Mouse (Mus musculus): ENCODE results near the gene Crlf1. TPM values are rescaled to one million over a fixed set of nuclear protein-coding genes. Genes with fewer than 3 reads are reported as not detected.

Gene Crlf1
- polyA plus RNA-seq, 1 experiment from 2014 or later, result 2.2 TPM

- Histone ChIP-seq H3K36me3 (peaks cover under 1% of the 10 kb centered on the region; the same call in 1 of the 2 replicates), H3K27me3 (no peaks in the 10 kb centered on the region), H3K27ac (no peak overlapping the region), H3K4me1 (replicated peaks) (peaks cover 8% of the 10 kb centered on the region), H3K9me3 (no peaks in the 10 kb centered on the region), H3K4me3 (no peak overlapping the region), H3K4me2 (no peak overlapping the region), H3K9ac (no peak overlapping the region)
- WGBS, result 85% methylated on average over 9 of the region's 9 CpGs
- no peak for ATAC-seq (ENCODE audit: low FRiP score)
Observed at GRCm38 (mm10) chr8:70460606-70461005, 32.4 kb upstream of the Crlf1 start.

DNA sequence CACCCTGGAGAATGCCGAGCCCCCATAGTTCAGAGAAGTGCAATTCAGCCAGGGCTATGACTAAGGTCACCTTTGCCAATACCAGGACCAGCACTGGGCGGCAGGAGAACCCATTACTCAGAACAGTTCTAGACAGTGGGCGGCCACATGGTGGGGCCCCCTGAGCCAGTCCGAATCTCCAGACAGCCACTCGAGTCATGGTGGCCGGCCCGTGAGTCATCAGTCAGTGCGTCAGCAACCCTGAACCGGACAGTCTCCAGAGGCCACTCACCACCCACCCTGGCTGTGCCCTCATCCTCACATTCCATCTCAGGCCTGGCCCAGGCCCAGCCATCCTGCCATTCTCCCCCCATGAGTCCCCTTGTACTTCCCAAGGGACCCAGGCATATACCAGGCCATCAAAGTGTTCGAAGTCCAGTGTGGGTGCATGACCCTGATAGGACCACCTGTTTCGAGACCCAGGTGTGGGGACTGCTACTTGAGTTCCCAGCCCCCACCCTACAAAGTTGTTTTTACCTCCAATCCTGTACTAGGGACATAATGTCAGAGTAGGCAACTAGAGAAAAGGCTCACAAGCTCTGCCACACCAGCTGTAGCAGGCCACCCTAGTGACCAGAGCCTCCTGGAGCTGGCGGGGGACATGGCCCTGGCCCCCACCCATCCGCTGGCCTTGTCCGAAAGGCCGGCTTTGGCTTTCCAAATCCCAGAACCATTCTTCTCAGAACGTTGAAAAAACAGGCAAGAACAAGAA, 31.0 kb upstream of the Crlf1 start:
- Histone ChIP-seq H3K27ac (no peak overlapping the region), H3K4me3 (no peak overlapping the region), H3K9ac (no peak overlapping the region), H3K27me3 (no peaks in the 10 kb centered on the region), H3K4me2 (no peak overlapping the region), H3K36me3 (peaks cover 12% of the 10 kb centered on the region), H3K9me3 (no peaks in the 10 kb centered on the region), H3K4me1 (replicated peaks) (peaks cover 9% of the 10 kb centered on the region)
- WGBS, result 91% methylated on average over 16 of the region's 16 CpGs
- 0 out of 2 replicates have a peak, but pooled peaks have one; percentile 12 for ATAC-seq (ENCODE audit: low FRiP score)

- no peaks in the 10 kb centered on the region for H3K9me3 ChIP-seq
- no peaks in the 10 kb centered on the region for H3K27me3 ChIP-seq
- ATAC-seq (ENCODE audit: low FRiP score), result no peak
- H3K4me1 ChIP-seq (replicated peaks), result peaks cover 14% of the 10 kb centered on the region
- WGBS, result 93% methylated on average over 8 of the region's 8 CpGs
- no peak overlapping the region for H3K9ac ChIP-seq
- H3K4me3 ChIP-seq, result no peak overlapping the region
- peaks cover 12% of the 10 kb centered on the region for H3K36me3 ChIP-seq
- H3K27ac ChIP-seq, result no peak overlapping the region
- no peak overlapping the region for H3K4me2 ChIP-seq
Observed at GRCm38 (mm10) chr8:70462516-70462813, 30.5 kb upstream of the Crlf1 start.

DNA sequence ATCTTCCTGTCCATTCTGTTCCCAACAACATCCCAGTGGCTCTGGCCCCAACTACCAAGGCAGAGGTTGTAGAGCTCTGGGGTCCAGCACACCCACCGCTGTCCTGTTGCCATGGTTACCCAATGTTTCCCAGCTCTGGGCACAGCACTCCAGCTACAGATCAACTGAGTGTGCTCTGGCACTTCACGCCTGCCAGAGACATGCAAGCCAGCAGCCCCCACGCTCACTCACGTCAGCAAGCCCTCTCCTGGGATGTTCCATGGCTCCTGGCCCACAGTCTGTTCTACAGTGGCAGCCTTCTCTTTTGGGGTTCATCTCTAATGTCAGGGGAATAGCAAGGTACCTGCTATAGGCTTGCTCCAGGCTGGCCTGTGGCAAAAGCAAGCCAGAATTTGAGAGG, 29.7 kb upstream of the Crlf1 start:
- peaks cover 12% of the 10 kb centered on the region for H3K36me3 ChIP-seq

GRCm38 (mm10) chr8:70464162-70464561, 28.8 kb upstream of the Crlf1 start:
- Histone ChIP-seq H3K4me3 (no peak overlapping the region), H3K27ac (no peak overlapping the region), H3K36me3 (peaks cover 12% of the 10 kb centered on the region), H3K9me3 (no peaks in the 10 kb centered on the region), H3K9ac (no peak overlapping the region), H3K4me1 (replicated peaks) (peaks cover 25% of the 10 kb centered on the region), H3K4me2 (no peak overlapping the region), H3K27me3 (no peaks in the 10 kb centered on the region)
- 94% methylated on average over 6 of the region's 6 CpGs for WGBS
- no peak for ATAC-seq (ENCODE audit: low FRiP score)

More for the DNA sequence above, 29.7 kb upstream of the Crlf1 start:
- ATAC-seq (ENCODE audit: low FRiP score), result no peak
- no peak overlapping the region for H3K9ac ChIP-seq
- H3K4me2 ChIP-seq, result no peak overlapping the region
- no peak overlapping the region for H3K4me3 ChIP-seq
- H3K27ac ChIP-seq, result no peak overlapping the region
- H3K27me3 ChIP-seq, result no peaks in the 10 kb centered on the region
- 62% methylated on average over 4 of the region's 4 CpGs for WGBS
- H3K9me3 ChIP-seq, result no peaks in the 10 kb centered on the region
- peaks cover 20% of the 10 kb centered on the region for H3K4me1 ChIP-seq (replicated peaks)

DNA sequence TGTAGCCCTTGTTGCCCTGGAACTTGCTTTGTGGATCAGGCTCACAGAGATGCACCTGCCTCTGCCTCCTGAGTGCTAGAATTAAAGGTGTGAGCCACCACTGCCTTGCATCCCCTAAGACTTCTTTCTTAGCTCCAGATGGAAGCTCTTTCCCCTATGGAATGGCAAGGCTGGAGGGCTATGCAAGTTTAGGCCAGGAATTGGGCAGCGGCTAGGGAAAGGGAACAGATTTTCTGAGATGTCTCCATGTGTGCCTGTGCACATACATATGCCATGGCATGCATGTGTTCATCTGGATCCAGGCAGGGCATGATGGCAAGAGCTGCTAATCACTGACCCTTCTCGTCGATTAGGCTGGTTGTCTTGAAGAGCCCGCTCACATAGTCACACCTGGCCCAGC, 27.3 kb upstream of the Crlf1 start:
- WGBS, result 98% methylated on average over 4 of the region's 4 CpGs
- no peak overlapping the region for H3K9ac ChIP-seq
- ATAC-seq (ENCODE audit: low FRiP score), result no peak

GRCm38 (mm10) chr8:70466305-70466704, 26.7 kb upstream of the Crlf1 start:
- no peaks in the 10 kb centered on the region for H3K9me3 ChIP-seq
- H3K4me1 ChIP-seq (replicated peaks), result peaks cover 36% of the 10 kb centered on the region
- no peak overlapping the region for H3K4me2 ChIP-seq
- H3K4me3 ChIP-seq, result no peak overlapping the region
- WGBS, result 85% methylated on average over 4 of the region's 4 CpGs
- peaks cover 12% of the 10 kb centered on the region for H3K36me3 ChIP-seq
- no peak overlapping the region for H3K27ac ChIP-seq
- H3K27me3 ChIP-seq, result no peaks in the 10 kb centered on the region
- H3K9ac ChIP-seq, result no peak overlapping the region
- no peak for ATAC-seq (ENCODE audit: low FRiP score)

More for the DNA sequence above, 27.3 kb upstream of the Crlf1 start:
- Histone ChIP-seq H3K27ac (no peak overlapping the region), H3K9me3 (no peaks in the 10 kb centered on the region), H3K4me1 (replicated peaks) (peaks cover 36% of the 10 kb centered on the region), H3K4me2 (no peak overlapping the region), H3K27me3 (no peaks in the 10 kb centered on the region), H3K36me3 (peaks cover 12% of the 10 kb centered on the region), H3K4me3 (no peak overlapping the region)

GRCm38 (mm10) chr8:70466771-70467170, 26.2 kb upstream of the Crlf1 start:
- WGBS, result 71% methylated on average over 11 of the region's 11 CpGs

DNA sequence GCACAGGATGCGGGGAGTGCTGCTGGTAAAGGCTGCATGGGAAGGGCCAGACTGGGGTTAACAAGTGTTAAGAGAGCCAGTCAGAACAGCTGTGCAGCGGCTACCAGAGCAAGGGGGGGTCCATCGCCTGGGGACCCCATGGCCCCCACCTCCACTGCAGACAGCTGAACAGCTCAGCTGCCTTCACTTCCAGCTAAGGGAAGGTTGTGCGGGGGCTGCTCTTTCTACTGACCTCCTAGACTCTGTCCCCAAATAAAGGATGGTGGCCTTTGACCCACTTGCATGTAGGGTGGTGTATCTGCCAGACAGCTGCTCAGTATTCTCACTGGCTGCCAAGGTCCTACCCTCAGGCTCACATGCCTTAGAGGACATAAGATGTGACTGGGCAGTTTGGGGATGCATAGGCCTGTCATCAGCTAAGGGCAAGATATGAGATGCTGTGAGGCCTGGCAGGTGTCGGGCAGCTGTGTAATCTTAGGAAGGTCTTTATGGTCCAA, 25.7 kb upstream of the Crlf1 start:
- peaks cover 12% of the 10 kb centered on the region for H3K36me3 ChIP-seq

More at GRCm38 (mm10) chr8:70466771-70467170, 26.2 kb upstream of the Crlf1 start:
- Histone ChIP-seq H3K4me1 (replicated peaks) (peaks cover 36% of the 10 kb centered on the region), H3K27ac (no peak overlapping the region), H3K27me3 (no peaks in the 10 kb centered on the region), H3K4me3 (no peak overlapping the region), H3K9me3 (no peaks in the 10 kb centered on the region), H3K9ac (0 out of 2 replicates have a peak overlapping the region, but pooled peaks have one; percentile 5), H3K4me2 (no peak overlapping the region), H3K36me3 (peaks cover 12% of the 10 kb centered on the region)
- ATAC-seq (ENCODE audit: low FRiP score), result no peak

DNA sequence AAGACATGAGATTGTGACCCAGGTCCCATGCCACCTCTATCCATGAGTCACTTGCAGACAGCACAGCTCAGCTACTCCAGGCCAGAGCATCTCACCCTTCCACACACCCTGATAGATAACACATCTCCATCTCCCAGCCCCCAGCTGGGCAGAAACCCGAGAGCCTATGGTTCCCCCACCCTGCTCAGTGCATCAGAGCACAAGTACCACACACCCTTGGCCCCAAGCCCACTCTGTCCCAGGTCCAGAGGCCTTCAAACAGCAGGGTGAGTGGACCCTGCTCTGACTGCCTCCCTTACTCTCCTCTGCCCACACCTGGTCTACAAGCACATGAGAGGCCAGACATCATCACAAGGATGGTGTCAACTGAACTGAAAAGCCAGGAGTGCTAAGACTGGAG, 25.1 kb upstream of the Crlf1 start:
- H3K9ac ChIP-seq, result no peak overlapping the region
- H3K4me1 ChIP-seq (replicated peaks), result peaks cover 39% of the 10 kb centered on the region
- H3K27me3 ChIP-seq, result no peaks in the 10 kb centered on the region
- H3K9me3 ChIP-seq, result no peaks in the 10 kb centered on the region
- H3K27ac ChIP-seq, result no peak overlapping the region
- H3K4me3 ChIP-seq, result no peak overlapping the region
- ATAC-seq (ENCODE audit: low FRiP score), result no peak
- H3K36me3 ChIP-seq, result peaks cover 12% of the 10 kb centered on the region
- WGBS, result 70% methylated on average over 1 of the region's 1 CpGs
- no peak overlapping the region for H3K4me2 ChIP-seq

More for the DNA sequence above, 25.7 kb upstream of the Crlf1 start:
- H3K27me3 ChIP-seq, result no peaks in the 10 kb centered on the region
- H3K9me3 ChIP-seq, result no peaks in the 10 kb centered on the region
- 0 out of 2 replicates have a peak overlapping the region, but pooled peaks have one; percentile 5 for H3K9ac ChIP-seq
- peaks cover 36% of the 10 kb centered on the region for H3K4me1 ChIP-seq (replicated peaks)
- H3K27ac ChIP-seq, result no peak overlapping the region
- no peak for ATAC-seq (ENCODE audit: low FRiP score)
- 74% methylated on average over 5 of the region's 5 CpGs for WGBS
- H3K4me2 ChIP-seq, result no peak overlapping the region
- H3K4me3 ChIP-seq, result no peak overlapping the region

- H3K4me2 ChIP-seq, result no peak overlapping the region
- peak overlapping the region; percentile 13; the same call in 1 of the 2 replicates for H3K9ac ChIP-seq
- H3K27me3 ChIP-seq, result no peaks in the 10 kb centered on the region
- 95% methylated on average over 4 of the region's 4 CpGs for WGBS
- no peak overlapping the region for H3K4me3 ChIP-seq
- H3K27ac ChIP-seq, result peak overlapping the region; percentile 20; the same call in 1 of the 2 replicates
- no peak for ATAC-seq (ENCODE audit: low FRiP score)
- H3K36me3 ChIP-seq, result peaks cover 12% of the 10 kb centered on the region
- H3K4me1 ChIP-seq (replicated peaks), result peaks cover 36% of the 10 kb centered on the region
- H3K9me3 ChIP-seq, result no peaks in the 10 kb centered on the region
Observed at GRCm38 (mm10) chr8:70468733-70469132, 24.2 kb upstream of the Crlf1 start.

GRCm38 (mm10) chr8:70469295-70469916, 23.6 kb upstream of the Crlf1 start:
- H3K4me1 ChIP-seq (replicated peaks), result peaks cover 34% of the 10 kb centered on the region
- H3K27ac ChIP-seq, result peak overlapping the region; percentile 20
- no peak overlapping the region for H3K4me3 ChIP-seq
- peak; percentile 44; the same call in 1 of the 2 replicates for ATAC-seq (ENCODE audit: low FRiP score)
- H3K4me2 ChIP-seq, result no peak overlapping the region
- H3K27me3 ChIP-seq, result no peaks in the 10 kb centered on the region
- peak overlapping the region; percentile 13; the same call in 1 of the 2 replicates for H3K9ac ChIP-seq
- H3K9me3 ChIP-seq, result no peaks in the 10 kb centered on the region
- H3K36me3 ChIP-seq, result peaks cover 12% of the 10 kb centered on the region
- WGBS, result 53% methylated on average over 10 of the region's 10 CpGs

Data from hindbrain, embryonic 13.5 days (tissue).